Mouse (Mus musculus): ENCODE results near the gene Gm8082. TPM values are rescaled to one million over a fixed set of nuclear protein-coding genes. Genes with fewer than 3 reads are reported as not detected.
"Not testable (repeated sequence)": the region's sequence is repeated elsewhere in the genome, so short reads cannot be mapped to it uniquely, and the experiment has no call there.

Gene Gm8082
- not detected in 2 replicates for polyA plus RNA-seq (2016; fragmentation: Nextera tagmentation; extraction: Ambion mirVana)

DNA sequence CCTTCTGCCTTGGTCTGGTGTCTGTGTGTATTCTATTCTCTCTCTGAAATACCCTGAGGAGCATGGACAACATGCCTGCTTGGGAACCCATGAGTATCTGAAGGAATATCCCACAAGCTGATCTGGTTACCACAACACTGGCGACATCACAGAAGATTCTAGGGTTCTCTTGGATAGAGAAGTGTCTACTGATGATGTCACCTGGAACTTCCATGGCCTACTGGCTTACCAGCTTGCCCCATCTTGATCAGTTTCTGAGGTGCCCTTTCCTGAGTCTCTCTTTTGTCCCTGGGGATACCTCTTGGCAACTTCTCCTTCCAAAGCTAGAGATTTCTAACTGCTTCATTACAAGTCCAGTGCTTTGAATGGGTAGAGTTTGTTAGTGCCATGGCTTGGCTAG lies at the start of gene Gm8082:
Gene Gm8082, minus strand, starts transcription at position 101 of the 400 bp plus-strand sequence.
- not testable (repeated sequence) for H3K4me3 ChIP-seq; H3K36me3 ChIP-seq; H3K27ac ChIP-seq; H3K27me3 ChIP-seq (ENCODE audit: insufficient read depth, poor library complexity, severe bottlenecking); DNase-seq (ENCODE audit: low spot score); H3K4me1 ChIP-seq (replicated peaks); H3K9me3 ChIP-seq
- WGBS: 100% methylated on average over 1 of the region's 1 CpGs

DNA sequence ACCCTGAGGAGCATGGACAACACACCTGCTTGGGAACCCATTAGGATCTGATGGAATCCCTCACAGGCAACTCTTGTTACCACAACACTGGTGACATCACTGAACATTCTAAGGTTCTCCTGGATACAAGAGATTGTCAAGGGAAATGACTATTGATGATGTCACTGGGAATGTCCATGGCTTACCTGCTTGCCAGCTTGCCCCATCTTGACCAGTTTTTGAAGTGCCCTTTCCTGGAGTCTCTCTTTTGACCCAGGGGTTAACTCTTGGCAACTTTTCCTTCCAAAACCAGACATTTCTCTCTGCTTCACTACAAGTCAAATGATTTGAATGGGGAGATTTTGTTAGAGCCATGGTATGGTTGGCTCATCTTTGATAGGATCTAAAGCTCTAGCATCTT lies 22.1 kb upstream of the Gm8082 start, which contains the start of gene Gm10376:
Gene Gm10376, minus strand, starts transcription at position 101 of the 400 bp plus-strand sequence.
- DNase-seq (ENCODE audit: low spot score); H3K4me1 ChIP-seq (replicated peaks); H3K4me3 ChIP-seq; H3K9me3 ChIP-seq; H3K27me3 ChIP-seq (ENCODE audit: insufficient read depth, poor library complexity, severe bottlenecking); H3K27ac ChIP-seq; H3K36me3 ChIP-seq: not testable (repeated sequence)

Other genes with a start within 250 kb of the Gm8082 start
- gene Gm3015, start 224.8 kb downstream of the Gm8082 start, polyA plus RNA-seq (2016; fragmentation: Nextera tagmentation; extraction: Ambion mirVana): not detected in 2 replicates
- not detected in 2 replicates for gene Gm10377, start 195.6 kb downstream of the Gm8082 start, polyA plus RNA-seq (2016; fragmentation: Nextera tagmentation; extraction: Ambion mirVana)
- not detected in 2 replicates for gene Gm21977, start 140.1 kb downstream of the Gm8082 start, polyA plus RNA-seq (2016; fragmentation: Nextera tagmentation; extraction: Ambion mirVana)
- gene Gm10376, start 22.0 kb upstream of the Gm8082 start, polyA plus RNA-seq (2016; fragmentation: Nextera tagmentation; extraction: Ambion mirVana): not detected in 2 replicates
- gene Gm8094, start 83.0 kb upstream of the Gm8082 start, polyA plus RNA-seq (2016; fragmentation: Nextera tagmentation; extraction: Ambion mirVana): not detected in 2 replicates
- gene Gm8104, start 107.0 kb upstream of the Gm8082 start, polyA plus RNA-seq (2016; fragmentation: Nextera tagmentation; extraction: Ambion mirVana): not detected in 2 replicates
- gene Gm7233, start 186.2 kb upstream of the Gm8082 start, polyA plus RNA-seq (2016; fragmentation: Nextera tagmentation; extraction: Ambion mirVana): not detected in 2 replicates
- not detected in 2 replicates for gene Gm8122, start 241.7 kb upstream of the Gm8082 start, polyA plus RNA-seq (2016; fragmentation: Nextera tagmentation; extraction: Ambion mirVana)

Measured in hindbrain, embryonic 10.5 days (tissue).